In the genomic region with DNA sequence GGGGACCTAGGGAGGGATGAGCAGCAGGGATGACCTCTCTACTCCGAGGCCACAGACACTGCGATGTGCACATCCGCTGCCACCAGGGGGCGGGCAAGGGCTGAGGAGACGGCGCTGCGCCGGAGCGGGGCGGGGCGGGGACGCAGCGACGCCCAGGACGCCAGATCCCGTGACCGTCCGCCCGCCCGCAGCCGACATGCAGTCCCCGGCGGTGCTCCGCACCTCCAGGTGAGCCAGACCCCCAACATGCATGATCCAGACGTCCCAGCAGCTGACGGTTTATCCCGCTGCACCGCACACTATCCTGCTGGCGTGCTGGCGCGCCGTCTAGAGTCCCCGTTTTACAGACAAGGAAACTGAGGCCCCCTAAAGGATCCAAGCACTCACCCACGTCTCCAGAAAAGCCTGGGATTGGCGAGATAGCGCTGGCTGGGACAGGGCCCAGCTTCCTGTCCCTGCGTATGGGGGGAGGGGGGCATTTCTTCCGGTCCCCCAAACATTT, we compare ENCODE assay signal across 8 mouse cellular contexts. TPM values are rescaled to one million over a fixed set of nuclear protein-coding genes. Genes with fewer than 3 reads are reported as not detected.
DNase-seq lines count a peak whose midpoint lies in the region; ATAC-seq and TF ChIP-seq lines count a peak whose summit lies in the region.

Gene Hs1bp3, plus strand, starts transcription at position 163 of the 502 bp plus-strand sequence.

- intact Hi-C loops in heart, adult 2 months (cut with DNase I), result loop anchor here (2.0 to 10.0 kb wide), 2 partner anchors 233 to 321 kb away; no protein-coding TSS in a partner anchor

- under 1% methylated on average over 38 of the region's 38 CpGs for WGBS in embryonic facial prominence, embryonic 12.5 days
- under 1% methylated on average over 38 of the region's 38 CpGs for WGBS in heart, adult 2 months
- under 1% methylated on average over 38 of the region's 38 CpGs for WGBS in limb, embryonic 15.5 days
- under 1% methylated on average over 33 of the region's 38 CpGs for WGBS in midbrain, postnatal 0 days

- no peak for TF ChIP-seq EP300 in heart, adult 2 months (IDR thresholded peaks at IDR 0.05; ENCODE audit: insufficient read depth, low read depth, low read length)

- peak within 1 kb of the TSS; percentile 69 for H3K4me3 ChIP-seq in embryonic facial prominence, embryonic 12.5 days
- H3K4me3 ChIP-seq in heart, adult 2 months, result peak within 1 kb of the TSS; percentile 69
- H3K4me3 ChIP-seq in limb, embryonic 15.5 days, result peak within 1 kb of the TSS; percentile 69
- peak within 1 kb of the TSS; percentile 53 for H3K4me3 ChIP-seq in midbrain, postnatal 0 days (ENCODE audit: low read depth, low read length)

- peaks cover 27% of the 10 kb centered on the region for H3K27me3 ChIP-seq in embryonic facial prominence, embryonic 12.5 days
- H3K27me3 ChIP-seq in heart, adult 2 months (ENCODE audit: control insufficient read depth, insufficient read depth, low read length), result no peaks in the 10 kb centered on the region
- H3K27me3 ChIP-seq in limb, embryonic 15.5 days, result peaks cover 20% of the 10 kb centered on the region
- peaks cover 13% of the 10 kb centered on the region for H3K27me3 ChIP-seq in midbrain, postnatal 0 days (ENCODE audit: insufficient read depth, low read length)

- H3K36me3 ChIP-seq in embryonic facial prominence, embryonic 12.5 days, result no peaks in the 10 kb centered on the region
- H3K36me3 ChIP-seq in heart, adult 2 months (ENCODE audit: control insufficient read depth, insufficient read depth, low read length), result no peaks in the 10 kb centered on the region
- H3K36me3 ChIP-seq in limb, embryonic 15.5 days, result peaks cover 8% of the 10 kb centered on the region; the same call in 1 of the 2 replicates
- peaks cover 8% of the 10 kb centered on the region for H3K36me3 ChIP-seq in midbrain, postnatal 0 days (ENCODE audit: insufficient read depth, low read length)

- no peak within 1 kb of the TSS for H3K27ac ChIP-seq in embryonic facial prominence, embryonic 12.5 days
- H3K27ac ChIP-seq in heart, adult 2 months, result peak within 1 kb of the TSS; percentile 71
- no peak within 1 kb of the TSS for H3K27ac ChIP-seq in limb, embryonic 15.5 days
- H3K27ac ChIP-seq in midbrain, postnatal 0 days (ENCODE audit: low read depth, low read length), result no peak within 1 kb of the TSS

- H3K4me1 ChIP-seq in embryonic facial prominence, embryonic 12.5 days, result peaks cover 18% of the 10 kb centered on the region; the same call in 1 of the 2 replicates
- H3K4me1 ChIP-seq in heart, adult 2 months (ENCODE audit: control insufficient read depth, insufficient read depth, low read length), result peaks cover 4% of the 10 kb centered on the region
- H3K4me1 ChIP-seq in limb, embryonic 15.5 days, result peaks cover 20% of the 10 kb centered on the region
- peaks cover 9% of the 10 kb centered on the region for H3K4me1 ChIP-seq in midbrain, postnatal 0 days (ENCODE audit: insufficient read depth, low read length)

- DNase-seq in 3T3-L1 (ENCODE audit: low read depth, low spot score), result peak; percentile 88
- peak; percentile 93 for DNase-seq in adrenal gland, postnatal 25 days
- DNase-seq in heart, adult 2 months, result peak; percentile 89 to 93
- peak; percentile 72 to 82 for DNase-seq in kidney, adult 8-10 months
- peak; percentile 86 for DNase-seq in midbrain, postnatal 0 days (ENCODE audit: low spot score)
- peak; percentile 73 to 92 for DNase-seq in spleen, postnatal 10 days (ENCODE audit: low spot score in 2 of 2)

- H3K9ac ChIP-seq in embryonic facial prominence, embryonic 12.5 days, result peak within 1 kb of the TSS; percentile 66
- H3K9ac ChIP-seq in heart, adult 2 months (ENCODE audit: low read depth, low read length), result peak within 1 kb of the TSS; percentile 71
- peak within 1 kb of the TSS; percentile 68 for H3K9ac ChIP-seq in limb, embryonic 15.5 days
- peak within 1 kb of the TSS; percentile 58 for H3K9ac ChIP-seq in midbrain, postnatal 0 days (replicated peaks; ENCODE audit: low read length, poor library complexity, severe bottlenecking)

- H3K4me2 ChIP-seq in embryonic facial prominence, embryonic 12.5 days (replicated peaks), result peak within 1 kb of the TSS; percentile 78
- H3K4me2 ChIP-seq in limb, embryonic 15.5 days, result peak within 1 kb of the TSS; percentile 73
- H3K4me2 ChIP-seq in midbrain, postnatal 0 days (ENCODE audit: low read depth, low read length, poor library complexity, severe bottlenecking), result peak within 1 kb of the TSS; percentile 84

- H3K79me2 ChIP-seq in heart, adult 2 months (replicated peaks; ENCODE audit: control insufficient read depth, insufficient read depth, low read length), result no peaks in the 10 kb centered on the region; the same call in 1 of the 2 replicates

- peak; percentile 72 for ATAC-seq in embryonic facial prominence, embryonic 12.5 days (ENCODE audit: insufficient number of reproducible peaks, insufficient read depth, low FRiP score, low TSS enrichment)
- peak; percentile 76 for ATAC-seq in limb, embryonic 15.5 days (ENCODE audit: insufficient number of reproducible peaks, low FRiP score, low TSS enrichment, low read depth)
- peak; percentile 91 for ATAC-seq in midbrain, postnatal 0 days (ENCODE audit: low FRiP score)

- H3K9me3 ChIP-seq in embryonic facial prominence, embryonic 12.5 days, result no peaks in the 10 kb centered on the region
- no peaks in the 10 kb centered on the region for H3K9me3 ChIP-seq in limb, embryonic 15.5 days
- no peaks in the 10 kb centered on the region for H3K9me3 ChIP-seq in midbrain, postnatal 0 days (ENCODE audit: low read length)

- TF ChIP-seq POLR2A in heart, adult 2 months (IDR thresholded peaks at IDR 0.05; ENCODE audit: insufficient read depth, low read depth, low read length), result peak; percentile 73

- peak; percentile 94 for TF ChIP-seq CTCF in heart, adult 2 months (IDR thresholded peaks at IDR 0.05)
- peak; percentile 94 for TF ChIP-seq CTCF in midbrain, postnatal 0 days (IDR thresholded peaks at IDR 0.05)

RNA-seq across cellular contexts. Expression of gene Hs1bp3, which starts in this region (rescaled TPM):
- 13.6 and 22.3 TPM in 2 replicates for total RNA-seq in adrenal gland, postnatal 25 days (2021)
- polyA plus RNA-seq in embryonic facial prominence, embryonic 12.5 days (2016; fragmentation: Nextera tagmentation; extraction: Ambion mirVana), result 19.1 and 20.3 TPM in 2 replicates
- 10 to 100 TPM; 12.7 to 13.8 TPM for total RNA-seq in heart, adult 2 months (2021)
- polyA plus RNA-seq in heart, adult 2 months (2012; rRNA removed), result 17.3 and 20.5 TPM in 2 replicates
- 16.8 and 17.0 TPM in 2 replicates for polyA plus RNA-seq in limb, embryonic 15.5 days (2015; fragmentation: Nextera tagmentation; extraction: Ambion mirVana)
- 5.9 and 8.3 TPM in 2 replicates for total RNA-seq in midbrain, postnatal 0 days (2014; rRNA removed)
- polyA plus RNA-seq in midbrain, postnatal 0 days (2015; fragmentation: Nextera tagmentation; extraction: Ambion mirVana), result 5.1 and 5.4 TPM in 2 replicates
